Mouse (Mus musculus): ENCODE data around the gene Suclg2.
"Not testable (repeated sequence)": the region's sequence is repeated elsewhere in the genome, so short reads cannot be mapped to it uniquely, and the experiment has no call there.

Gene Suclg2

GRCm38 (mm10) chr6:95635411-95635810 is 83.2 kb downstream of the Suclg2 start:
- DNase-seq (ENCODE audit: extremely low spot score, low read depth, low spot score): no peak

- DNase-seq (ENCODE audit: extremely low spot score, low read depth, low spot score): no peak
Measured at GRCm38 (mm10) chr6:95629071-95629470, 89.5 kb downstream of the Suclg2 start.

GRCm38 (mm10) chr6:95621821-95622220 is 96.8 kb downstream of the Suclg2 start:
- no peak for DNase-seq (ENCODE audit: extremely low spot score, low read depth, low spot score)

- DNase-seq (ENCODE audit: extremely low spot score, low read depth, low spot score): no peak
Measured at GRCm38 (mm10) chr6:95620804-95621203, 97.8 kb downstream of the Suclg2 start.

- DNase-seq (ENCODE audit: extremely low spot score, low read depth, low spot score): no peak
Measured at GRCm38 (mm10) chr6:95619817-95620216, 98.8 kb downstream of the Suclg2 start.

- no peak for DNase-seq (ENCODE audit: extremely low spot score, low read depth, low spot score)
Measured at GRCm38 (mm10) chr6:95618434-95618833, 100.2 kb downstream of the Suclg2 start.

- no peak for DNase-seq (ENCODE audit: extremely low spot score, low read depth, low spot score)
Measured at GRCm38 (mm10) chr6:95613228-95613627, 105.4 kb downstream of the Suclg2 start.

GRCm38 (mm10) chr6:95612412-95613022 is 106.1 kb downstream of the Suclg2 start:
- no peak for DNase-seq (ENCODE audit: extremely low spot score, low read depth, low spot score)

- no peak for DNase-seq (ENCODE audit: extremely low spot score, low read depth, low spot score)
Measured at GRCm38 (mm10) chr6:95611059-95611458, 107.5 kb downstream of the Suclg2 start.

GRCm38 (mm10) chr6:95608123-95608522 is 110.5 kb downstream of the Suclg2 start:
- no peak for DNase-seq (ENCODE audit: extremely low spot score, low read depth, low spot score)

- DNase-seq (ENCODE audit: extremely low spot score, low read depth, low spot score): not testable (repeated sequence)
Measured at GRCm38 (mm10) chr6:95600731-95601130, 117.9 kb downstream of the Suclg2 start.

GRCm38 (mm10) chr6:95596766-95597750 is 121.5 kb downstream of the Suclg2 start:
- no peak for DNase-seq (ENCODE audit: extremely low spot score, low read depth, low spot score)

GRCm38 (mm10) chr6:95595852-95596251 is 122.7 kb downstream of the Suclg2 start:
- DNase-seq (ENCODE audit: extremely low spot score, low read depth, low spot score): no peak

GRCm38 (mm10) chr6:95594239-95594638 is 124.4 kb downstream of the Suclg2 start:
- no peak for DNase-seq (ENCODE audit: extremely low spot score, low read depth, low spot score)

GRCm38 (mm10) chr6:95592396-95592795 is 126.2 kb downstream of the Suclg2 start:
- DNase-seq (ENCODE audit: extremely low spot score, low read depth, low spot score): no peak

- DNase-seq (ENCODE audit: extremely low spot score, low read depth, low spot score): no peak
Measured at GRCm38 (mm10) chr6:95590463-95590862, 128.1 kb downstream of the Suclg2 start.

GRCm38 (mm10) chr6:95587108-95587796 is 131.3 kb downstream of the Suclg2 start:
- no peak for DNase-seq (ENCODE audit: extremely low spot score, low read depth, low spot score)

GRCm38 (mm10) chr6:95581893-95582292 is 136.7 kb downstream of the Suclg2 start:
- DNase-seq (ENCODE audit: extremely low spot score, low read depth, low spot score): no peak

- DNase-seq (ENCODE audit: extremely low spot score, low read depth, low spot score): no peak
Measured at GRCm38 (mm10) chr6:95579792-95580191, 138.8 kb downstream of the Suclg2 start.

GRCm38 (mm10) chr6:95575531-95575930 is 143.1 kb downstream of the Suclg2 start:
- peak; percentile 24 for DNase-seq (ENCODE audit: extremely low spot score, low read depth, low spot score)

- no peak for DNase-seq (ENCODE audit: extremely low spot score, low read depth, low spot score)
Measured at GRCm38 (mm10) chr6:95574867-95575266, 143.7 kb downstream of the Suclg2 start.
